Mouse (Mus musculus) lung, adult 2 months (tissue): ENCODE measurements around the gene Grxcr1.

Source experiments
- CTCF ChIP-seq: fragments of 200-500 bp; IDR thresholded peaks from 2 replicates; pipeline ENCODE4 v1.5.1; 2011; ENCODE audit warnings: mild to moderate bottlenecking, low read length, control low read depth; ENCODE audit not compliant: insufficient read depth
- POLR2A ChIP-seq: fragments of 200-500 bp; IDR thresholded peaks from 2 replicates; pipeline ENCODE4 v1.6.1; 2011; ENCODE audit warnings: low read depth, mild to moderate bottlenecking, control low read depth, low read length, borderline replicate concordance; ENCODE audit errors: extremely low read depth

DNA sequence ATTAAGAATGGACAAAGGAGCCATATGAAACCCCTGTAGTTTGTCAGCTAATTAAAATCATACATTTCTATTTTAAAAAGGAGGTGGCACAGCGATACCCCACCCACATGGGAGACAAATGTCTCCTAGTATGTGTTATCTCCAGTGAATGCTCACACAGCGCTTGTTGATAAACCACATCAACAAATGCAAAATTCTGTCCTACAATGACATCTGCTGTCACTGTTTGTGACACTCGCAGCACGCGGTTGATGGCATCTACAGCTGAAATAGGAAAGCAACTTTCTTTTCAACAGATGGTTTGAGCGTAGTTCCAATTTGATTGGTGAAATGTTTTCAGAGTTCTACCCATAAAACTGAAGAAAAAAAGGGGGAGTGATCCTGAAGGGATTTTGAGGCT is 29.0 kb upstream of the Grxcr1 start:
- TF ChIP-seq POLR2A (no peak), CTCF (no peak)
